In genomic region chr2:156177651-156178050, GRCm38 (mm10) we compare ENCODE assay signal across 9 mouse cellular contexts. TPM values are rescaled to one million over a fixed set of nuclear protein-coding genes. Genes with fewer than 3 reads are reported as not detected.
DNase-seq lines count a peak whose midpoint lies in the region; ATAC-seq and TF ChIP-seq lines count a peak whose summit lies in the region.
"Had no signal": no experiment of that assay in that cellular context is flagged by ENCODE, and none has a peak within 500 bp of the region (broad histone marks: within the 10 kb centered on the region; RNA-seq: fewer than 3 reads in every experiment).

No protein-coding gene starts in this region.

- H3K79me2 ChIP-seq in macrophage (ENCODE audit: inconsistent target), result peaks cover 70% of the 10 kb centered on the region

- DNase-seq in heart, postnatal 10 days, result no peak
- no peak for DNase-seq in spleen, postnatal 14 days (ENCODE audit: low spot score in 2 of 2)
- no peak for DNase-seq in left cerebral cortex, postnatal 10 days (ENCODE audit: extremely low spot score in 1 of 2, low spot score in 2 of 2)
- DNase-seq in adrenal gland, adult 18-20 months (ENCODE audit: low spot score in 2 of 2), result no peak
- DNase-seq: gastrocnemius, postnatal 14 days had no signal

- no peaks in the 10 kb centered on the region for H3K27me3 ChIP-seq in heart, embryonic 12.5 days (replicated peaks)
- H3K27me3 ChIP-seq in E14TG2a.4 (ENCODE audit: insufficient read depth, low read length), result no peaks in the 10 kb centered on the region
- no peaks in the 10 kb centered on the region for H3K27me3 ChIP-seq in forebrain, embryonic 15.5 days

- no peak overlapping the region for H3K9ac ChIP-seq in heart, embryonic 12.5 days
- no peak overlapping the region for H3K9ac ChIP-seq in forebrain, embryonic 15.5 days (replicated peaks)

- no peak for ATAC-seq in heart, embryonic 12.5 days (ENCODE audit: insufficient number of reproducible peaks, low FRiP score)
- no peak for ATAC-seq in forebrain, embryonic 15.5 days (replicated peaks)

- peak overlapping the region; percentile 63 for H3K4me2 ChIP-seq in heart, embryonic 12.5 days
- H3K4me2 ChIP-seq in forebrain, embryonic 15.5 days (replicated peaks), result peak overlapping the region; percentile 80

- H3K9me3 ChIP-seq in heart, embryonic 12.5 days (replicated peaks), result no peaks in the 10 kb centered on the region
- H3K9me3 ChIP-seq in E14TG2a.4 (ENCODE audit: low read length), result no peaks in the 10 kb centered on the region
- no peaks in the 10 kb centered on the region for H3K9me3 ChIP-seq in forebrain, embryonic 15.5 days

- no peak overlapping the region for H3K27ac ChIP-seq in heart, embryonic 12.5 days (ENCODE audit: poor library complexity, severe bottlenecking)
- no peak overlapping the region for H3K27ac ChIP-seq in forebrain, embryonic 15.5 days (replicated peaks)
- no peak overlapping the region for H3K27ac ChIP-seq in macrophage

- intact Hi-C loops in heart, postnatal 10 days (cut with DNase I), result loop anchor here (2.0 kb wide), 1 partner anchor 17 kb away; no protein-coding TSS in a partner anchor
- intact Hi-C loops in left cerebral cortex, postnatal 10 days (cut with DNase I), result loop anchor here (5.0 kb wide), 1 partner anchor 100 kb away; no protein-coding TSS in a partner anchor

- WGBS in heart, embryonic 12.5 days, result 66% methylated on average over 7 of the region's 7 CpGs
- 82% methylated on average over 7 of the region's 7 CpGs for WGBS in forebrain, embryonic 15.5 days
- 47% methylated on average over 7 of the region's 7 CpGs for WGBS in macrophage (ENCODE audit: missing documents)

- peaks cover 27% of the 10 kb centered on the region for H3K36me3 ChIP-seq in heart, embryonic 12.5 days
- H3K36me3 ChIP-seq in E14TG2a.4 (ENCODE audit: insufficient read depth, low read length) (peaks cover 63% of the 10 kb centered on the region), macrophage (ENCODE audit: inconsistent target) (peaks cover 58% of the 10 kb centered on the region)
- H3K36me3 ChIP-seq in forebrain, embryonic 15.5 days, result peaks cover 41% of the 10 kb centered on the region

- peaks cover 22% of the 10 kb centered on the region for H3K4me1 ChIP-seq in heart, embryonic 12.5 days (replicated peaks)
- H3K4me1 ChIP-seq in E14TG2a.4 (replicated peaks; ENCODE audit: low read depth, low read length), result peaks cover 57% of the 10 kb centered on the region
- peaks cover 49% of the 10 kb centered on the region for H3K4me1 ChIP-seq in forebrain, embryonic 15.5 days

- no peak for TF ChIP-seq CTCF in E14TG2a.4 (conservative IDR thresholded peaks at IDR 0.05; ENCODE audit: low read length)

- H3K4me3 ChIP-seq in heart, embryonic 12.5 days, result peak overlapping the region; percentile 25; the same call in 1 of the 2 replicates
- peak overlapping the region; percentile 97 for H3K4me3 ChIP-seq in E14TG2a.4 (replicated peaks; ENCODE audit: low read length)
- peak overlapping the region; percentile 25; the same call in 1 of the 2 replicates for H3K4me3 ChIP-seq in forebrain, embryonic 15.5 days
- H3K4me3 ChIP-seq in macrophage (ENCODE audit: inconsistent target), result peak overlapping the region; percentile 93; the same call in 1 of the 2 replicates

RNA-seq across cellular contexts. Expression of gene Rbm39, which starts 2.4 kb away (rescaled TPM):
- 434 and 459 TPM in 2 replicates for polyA plus RNA-seq in heart, embryonic 12.5 days (2016; fragmentation: Nextera tagmentation; extraction: Ambion mirVana)
- total RNA-seq in heart, postnatal 10 days (2021), result 100 to 1,000 TPM; 209 to 230 TPM
- polyA plus RNA-seq in forebrain, embryonic 15.5 days (2015; fragmentation: Nextera tagmentation; extraction: Ambion mirVana), result 579 and 585 TPM in 2 replicates
- total RNA-seq in macrophage (2018; cell fraction: chromatin; rRNA removed), result 1,000 to 10,000 TPM; 2,157 to 4,730 (median 3,239) TPM
- total RNA-seq in macrophage (2018; cell fraction: cytosol; rRNA removed), result 100 to 1,000 TPM; 106 to 268 (median 139) TPM
- total RNA-seq in macrophage (2018; cell fraction: nucleus; rRNA removed), result 1,000 to 10,000 TPM in 24 of 26 experiments, 100 to 1,000 TPM in 2; 796 to 2,492 (median 1,518) TPM
- polyA plus RNA-seq in macrophage (2018), result 158 to 239 TPM (median 203 TPM) in 3 replicates
- 100 to 1,000 TPM; 273 to 301 TPM for total RNA-seq in left cerebral cortex, postnatal 10 days (2021)
- total RNA-seq in adrenal gland, adult 18-20 months (2021), result 100 to 1,000 TPM; 283 to 382 TPM

RNA-seq across cellular contexts. Expression of gene Phf20, which starts 18.6 kb away (rescaled TPM):
- 52.5 and 54.5 TPM in 2 replicates for polyA plus RNA-seq in heart, embryonic 12.5 days (2016; fragmentation: Nextera tagmentation; extraction: Ambion mirVana)
- total RNA-seq in heart, postnatal 10 days (2021), result 10 to 100 TPM; 20.6 to 27.5 TPM
- 153 and 157 TPM in 2 replicates for polyA plus RNA-seq in forebrain, embryonic 15.5 days (2015; fragmentation: Nextera tagmentation; extraction: Ambion mirVana)
- 100 to 1,000 TPM; 176 to 613 (median 471) TPM for total RNA-seq in macrophage (2018; cell fraction: chromatin; rRNA removed)
- 10 to 100 TPM; 18.1 to 64.1 (median 43.5) TPM for total RNA-seq in macrophage (2018; cell fraction: cytosol; rRNA removed)
- 100 to 1,000 TPM in 19 of 26 experiments, 10 to 100 TPM in 7; 55.0 to 247 (median 149) TPM for total RNA-seq in macrophage (2018; cell fraction: nucleus; rRNA removed)
- 30.3 to 83.9 TPM (median 31.8 TPM) in 3 replicates for polyA plus RNA-seq in macrophage (2018)
- total RNA-seq in left cerebral cortex, postnatal 10 days (2021), result 10 to 100 TPM; 66.0 to 66.6 TPM
- 10 to 100 TPM; 32.3 to 42.2 TPM for total RNA-seq in adrenal gland, adult 18-20 months (2021)

RNA-seq across cellular contexts. Expression of gene Nfs1, which starts 33.7 kb away (rescaled TPM):
- polyA plus RNA-seq in heart, embryonic 12.5 days (2016; fragmentation: Nextera tagmentation; extraction: Ambion mirVana), result 55.5 and 55.8 TPM in 2 replicates
- total RNA-seq in heart, postnatal 10 days (2021), result 10 to 100 TPM; 59.7 to 60.7 TPM
- polyA plus RNA-seq in forebrain, embryonic 15.5 days (2015; fragmentation: Nextera tagmentation; extraction: Ambion mirVana), result 40.7 TPM in 2 replicates
- 10 to 100 TPM in 21 of 26 experiments, 1 to 10 TPM in 5; 8.7 to 56.2 (median 30.2) TPM for total RNA-seq in macrophage (2018; cell fraction: chromatin; rRNA removed)
- 10 to 100 TPM; 20.5 to 31.6 (median 26.0) TPM for total RNA-seq in macrophage (2018; cell fraction: cytosol; rRNA removed)
- 10 to 100 TPM in 25 of 26 experiments, 1 to 10 TPM in 1; 8.2 to 39.3 (median 21.9) TPM for total RNA-seq in macrophage (2018; cell fraction: nucleus; rRNA removed)
- 18.6 to 31.0 TPM (median 24.7 TPM) in 3 replicates for polyA plus RNA-seq in macrophage (2018)
- 10 to 100 TPM; 30.7 to 31.5 TPM for total RNA-seq in left cerebral cortex, postnatal 10 days (2021)
- total RNA-seq in adrenal gland, adult 18-20 months (2021), result 10 to 100 TPM; 80.4 to 90.4 TPM

RNA-seq across cellular contexts. Expression of gene Romo1, which starts 33.8 kb away (rescaled TPM):
- polyA plus RNA-seq in heart, embryonic 12.5 days (2016; fragmentation: Nextera tagmentation; extraction: Ambion mirVana), result 451 and 494 TPM in 2 replicates
- total RNA-seq in heart, postnatal 10 days (2021), result 100 to 1,000 TPM; 316 to 323 TPM
- polyA plus RNA-seq in forebrain, embryonic 15.5 days (2015; fragmentation: Nextera tagmentation; extraction: Ambion mirVana), result 363 and 422 TPM in 2 replicates
- 10 to 100 TPM in 1 of 26 experiments, 1 to 10 TPM in 19, not detected in 6; 1.9 to 20.1 (median 4.0) TPM for total RNA-seq in macrophage (2018; cell fraction: chromatin; rRNA removed)
- total RNA-seq in macrophage (2018; cell fraction: cytosol; rRNA removed), result 100 to 1,000 TPM in 13 of 26 experiments, 10 to 100 TPM in 13; 55.6 to 146 (median 91.7) TPM
- 10 to 100 TPM in 24 of 26 experiments, 1 to 10 TPM in 2; 7.6 to 44.5 (median 19.3) TPM for total RNA-seq in macrophage (2018; cell fraction: nucleus; rRNA removed)
- 73.4 to 124 TPM (median 123 TPM) in 3 replicates for polyA plus RNA-seq in macrophage (2018)
- total RNA-seq in left cerebral cortex, postnatal 10 days (2021), result 100 to 1,000 TPM; 216 to 223 TPM
- 100 to 1,000 TPM; 346 to 350 TPM for total RNA-seq in adrenal gland, adult 18-20 months (2021)

RNA-seq across cellular contexts. Expression of gene Gm28036, which starts 50.8 kb away (rescaled TPM):
- 19.1 and 21.0 TPM in 2 replicates for polyA plus RNA-seq in heart, embryonic 12.5 days (2016; fragmentation: Nextera tagmentation; extraction: Ambion mirVana)
- 10 to 100 TPM; 19.7 to 19.8 TPM for total RNA-seq in heart, postnatal 10 days (2021)
- polyA plus RNA-seq in forebrain, embryonic 15.5 days (2015; fragmentation: Nextera tagmentation; extraction: Ambion mirVana), result 24.1 and 24.2 TPM in 2 replicates
- total RNA-seq in macrophage (2018; cell fraction: chromatin; rRNA removed), result 10 to 100 TPM in 9 of 26 experiments, 1 to 10 TPM in 17; 2.0 to 18.0 (median 8.1) TPM
- 10 to 100 TPM in 7 of 26 experiments, 1 to 10 TPM in 19; 5.8 to 19.7 (median 8.8) TPM for total RNA-seq in macrophage (2018; cell fraction: cytosol; rRNA removed)
- 10 to 100 TPM in 1 of 26 experiments, 1 to 10 TPM in 25; 1.7 to 15.0 (median 5.8) TPM for total RNA-seq in macrophage (2018; cell fraction: nucleus; rRNA removed)
- 6.1 to 13.9 TPM (median 8.1 TPM) in 3 replicates for polyA plus RNA-seq in macrophage (2018)
- total RNA-seq in left cerebral cortex, postnatal 10 days (2021), result 10 to 100 TPM; 23.4 to 28.0 TPM
- total RNA-seq in adrenal gland, adult 18-20 months (2021), result 10 to 100 TPM; 25.4 to 28.6 TPM

Comparison
In these comparisons a context has a peak if more than half of its experiments do, and no peak if none do; other contexts are left out.
1. H3K4me3 ChIP-seq: peak in every context shown above with its lines; median percentile 97 in E14TG2a.4; 93 in macrophage; 25 in heart, embryonic 12.5 days; 25 in forebrain, embryonic 15.5 days.